Mouse (Mus musculus) hindbrain, embryonic 10.5 days (tissue): ENCODE data around the gene Klhl5. TPM values are rescaled to one million over a fixed set of nuclear protein-coding genes. Genes with fewer than 3 reads are reported as not detected.

ENCODE experiments used
- DNase-seq: peaks from one replicate; pipeline ENCODE4 v3.0.0-alpha.2; 2017; ENCODE audit warnings: low spot score
- H3K27ac ChIP-seq: fragments of 300-500 bp; sonication (generic); 2 replicates; pipeline ENCODE4 v1.5.1; 2016; ENCODE audit warnings: mild to moderate bottlenecking, moderate library complexity
- H3K27me3 ChIP-seq: fragments of 300-500 bp; sonication (generic); 2 replicates; pipeline ENCODE4 v1.6.1; 2016; ENCODE audit warnings: mild to moderate bottlenecking; ENCODE audit not compliant: poor library complexity, insufficient read depth, severe bottlenecking
- H3K36me3 ChIP-seq: fragments of 300-500 bp; sonication (generic); 2 replicates; pipeline ENCODE4 v1.6.1; 2016; ENCODE audit warnings: mild to moderate bottlenecking, moderate library complexity
- H3K4me1 ChIP-seq: fragments of 300-500 bp; sonication (generic); replicated peaks from 2 replicates; pipeline ENCODE4 v1.6.1; 2016; ENCODE audit warnings: mild to moderate bottlenecking
- H3K4me3 ChIP-seq: fragments of 300-500 bp; sonication (generic); 2 replicates; pipeline ENCODE4 v1.5.1; 2016; ENCODE audit warnings: mild to moderate bottlenecking, moderate library complexity
- H3K9me3 ChIP-seq: fragments of 300-500 bp; sonication (generic); 2 replicates; pipeline ENCODE4 v1.6.1; 2016; ENCODE audit warnings: mild to moderate bottlenecking, moderate library complexity
- WGBS: fragments of 180-500 bp; shearing (Covaris S2); methylation state at CpG from one replicate; pipeline ENCODE4 v1.1.7; 2016; 5-methylcytosine and 5-hydroxymethylcytosine counted together
- polyA plus RNA-seq: library from polyadenylated mRNA; unstranded; fragments of >200 nt; fragmentation: Nextera tagmentation; extraction: Ambion mirVana; gene quantifications from 2 replicates; pipeline ENCODE4 v1.2.1, GENCODE M21; 2016

The Klhl5 gene
- polyA plus RNA-seq, result 15.7 and 18.9 TPM in 2 replicates

DNA sequence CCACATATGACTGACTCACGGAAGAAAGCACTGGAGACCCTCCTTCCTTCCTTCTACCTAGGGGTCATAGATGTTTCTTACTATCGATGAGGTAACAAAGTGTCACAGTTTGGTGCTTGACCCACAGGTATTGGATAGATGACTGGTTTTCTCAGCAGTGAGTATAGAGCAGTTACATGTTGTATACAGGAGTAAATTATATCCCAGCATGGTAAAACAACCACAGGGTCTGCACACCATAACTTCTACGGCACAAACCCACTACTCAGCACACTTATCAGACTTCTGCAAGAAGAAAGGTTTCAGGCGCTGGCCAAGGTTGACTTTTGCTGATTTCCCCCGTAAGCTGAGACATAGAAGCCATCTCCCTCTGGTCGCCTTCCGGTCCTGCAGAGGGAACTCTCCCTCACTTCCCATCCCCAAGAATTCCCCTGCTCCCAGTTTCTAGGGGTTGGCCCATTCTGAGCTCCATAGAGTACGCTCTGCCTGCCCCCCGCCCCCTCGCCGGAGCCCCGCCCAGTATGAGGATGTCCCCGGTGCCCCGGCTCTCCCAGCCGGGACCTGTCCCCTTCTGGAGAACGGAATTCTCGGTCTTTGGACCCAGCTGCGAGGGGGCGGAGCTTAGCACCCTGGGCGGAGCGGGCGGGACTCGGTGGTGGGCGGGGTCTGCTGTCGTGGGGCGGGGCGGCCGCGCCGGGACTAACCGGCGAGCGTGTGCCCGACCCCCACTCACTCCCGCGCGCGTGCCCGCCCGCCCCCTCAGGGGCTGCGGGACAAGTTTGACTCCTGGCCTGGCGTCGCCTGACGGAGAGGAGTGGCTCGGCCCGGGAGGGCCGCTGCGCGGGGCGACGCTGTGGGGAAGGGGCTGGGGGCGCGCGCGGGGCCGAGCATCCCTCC, at the start of gene Klhl5:
Gene Klhl5, plus strand, starts transcription at position 664 of the 897 bp plus-strand sequence.
- H3K9me3 ChIP-seq, result no peaks in the 10 kb centered on the region
- no peaks in the 10 kb centered on the region for H3K36me3 ChIP-seq
- no peaks in the 10 kb centered on the region for H3K27me3 ChIP-seq
- H3K27ac ChIP-seq, result peak within 1 kb of the TSS; percentile 94
- WGBS, result 4% methylated on average over 55 of the region's 56 CpGs
- peak; percentile 94 for DNase-seq
- H3K4me1 ChIP-seq, result peaks cover 23% of the 10 kb centered on the region
- H3K4me3 ChIP-seq, result peak within 1 kb of the TSS; percentile 80

DNA sequence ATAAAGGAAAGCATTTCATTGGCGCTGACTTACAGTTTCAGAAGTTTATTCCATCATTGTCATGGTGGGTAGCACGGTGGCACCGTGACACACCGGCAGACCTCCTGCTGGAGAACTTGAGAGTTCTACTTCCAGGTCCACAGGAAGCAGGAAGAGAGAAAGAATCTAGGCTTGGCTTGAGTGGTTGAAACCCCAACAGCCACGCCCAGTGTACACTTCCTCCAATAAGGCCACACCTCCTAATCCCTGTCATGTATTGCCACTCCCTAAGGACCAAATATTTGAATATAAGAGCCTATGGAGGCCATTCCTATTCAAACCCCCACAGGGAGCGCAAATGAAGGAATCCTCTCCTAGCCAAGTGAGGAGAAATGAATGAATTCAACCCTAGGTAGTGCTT, 49.7 kb upstream of the Klhl5 start:
- H3K4me3 ChIP-seq, result no peak overlapping the region
- H3K27me3 ChIP-seq, result no peaks in the 10 kb centered on the region
- DNase-seq, result no peak
- 93% methylated on average over 6 of the region's 6 CpGs for WGBS
- no peaks in the 10 kb centered on the region for H3K9me3 ChIP-seq
- H3K4me1 ChIP-seq, result no peaks in the 10 kb centered on the region
- no peak overlapping the region for H3K27ac ChIP-seq
- H3K36me3 ChIP-seq, result no peaks in the 10 kb centered on the region

DNA sequence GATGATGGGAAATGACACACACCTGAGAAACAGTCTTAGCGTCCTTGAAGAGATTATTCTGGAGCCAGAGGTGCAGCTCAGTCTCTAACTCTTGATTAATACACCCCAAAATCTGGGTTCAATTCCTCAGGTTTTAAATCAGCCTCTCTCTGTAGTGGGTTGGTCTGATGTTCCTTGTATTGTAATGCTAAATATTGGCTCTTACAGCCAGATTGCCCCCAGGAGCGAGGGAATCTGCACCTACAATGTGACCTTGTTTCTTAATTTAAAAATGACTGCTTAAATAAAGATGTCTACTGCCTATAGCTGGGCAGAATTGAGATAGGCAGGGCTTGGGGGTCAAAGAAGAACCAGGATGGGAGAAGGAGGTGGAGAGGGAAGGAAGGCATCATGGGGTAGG, 47.5 kb upstream of the Klhl5 start:
- Histone ChIP-seq H3K27me3 (no peaks in the 10 kb centered on the region), H3K9me3 (no peaks in the 10 kb centered on the region), H3K36me3 (no peaks in the 10 kb centered on the region), H3K4me1 (no peaks in the 10 kb centered on the region), H3K4me3 (no peak overlapping the region), H3K27ac (no peak overlapping the region)
- 69% methylated on average over 2 of the region's 2 CpGs for WGBS
- no peak for DNase-seq

- H3K4me3 ChIP-seq, result no peak overlapping the region
- no peak overlapping the region for H3K27ac ChIP-seq
- H3K27me3 ChIP-seq, result no peaks in the 10 kb centered on the region
- WGBS, result 89% methylated on average over 4 of the region's 4 CpGs
- no peaks in the 10 kb centered on the region for H3K4me1 ChIP-seq
- H3K9me3 ChIP-seq, result no peaks in the 10 kb centered on the region
- no peaks in the 10 kb centered on the region for H3K36me3 ChIP-seq
- DNase-seq, result no peak
These were observed 45.1 kb upstream of the Klhl5 start for GRCm38 (mm10) chr5:65062236-65062635.

- WGBS, result 70% methylated on average over 2 of the region's 2 CpGs
These were observed 44.1 kb upstream of the Klhl5 start for GRCm38 (mm10) chr5:65063266-65063665.

DNA sequence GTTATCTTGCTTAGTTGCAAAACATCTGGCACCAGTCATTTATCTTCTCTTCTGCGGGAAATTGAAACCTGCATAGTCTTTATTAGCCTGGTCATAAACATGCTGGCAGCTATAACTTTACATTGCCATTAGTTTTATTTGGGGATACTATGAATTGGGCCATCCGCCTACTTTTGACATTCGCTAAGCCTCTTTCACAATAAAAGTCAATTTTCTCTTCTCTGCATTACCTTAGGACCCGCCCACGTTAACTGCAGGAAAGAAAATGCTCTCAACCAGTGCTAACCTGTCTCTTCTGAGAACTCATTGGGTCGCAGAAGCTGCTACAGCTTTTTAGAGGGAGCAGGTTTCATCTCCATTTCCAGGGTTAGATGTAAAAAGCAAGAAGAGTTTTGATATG, 39.2 kb upstream of the Klhl5 start:
- no peaks in the 10 kb centered on the region for H3K27me3 ChIP-seq
- H3K9me3 ChIP-seq, result no peaks in the 10 kb centered on the region
- WGBS, result 89% methylated on average over 6 of the region's 6 CpGs
- no peaks in the 10 kb centered on the region for H3K4me1 ChIP-seq
- H3K27ac ChIP-seq, result no peak overlapping the region
- no peak for DNase-seq
- H3K36me3 ChIP-seq, result no peaks in the 10 kb centered on the region
- H3K4me3 ChIP-seq, result no peak overlapping the region

More at GRCm38 (mm10) chr5:65063266-65063665, 44.1 kb upstream of the Klhl5 start:
- Histone ChIP-seq H3K27me3 (no peaks in the 10 kb centered on the region), H3K27ac (no peak overlapping the region), H3K9me3 (no peaks in the 10 kb centered on the region), H3K36me3 (no peaks in the 10 kb centered on the region), H3K4me3 (no peak overlapping the region), H3K4me1 (no peaks in the 10 kb centered on the region)
- no peak for DNase-seq

DNA sequence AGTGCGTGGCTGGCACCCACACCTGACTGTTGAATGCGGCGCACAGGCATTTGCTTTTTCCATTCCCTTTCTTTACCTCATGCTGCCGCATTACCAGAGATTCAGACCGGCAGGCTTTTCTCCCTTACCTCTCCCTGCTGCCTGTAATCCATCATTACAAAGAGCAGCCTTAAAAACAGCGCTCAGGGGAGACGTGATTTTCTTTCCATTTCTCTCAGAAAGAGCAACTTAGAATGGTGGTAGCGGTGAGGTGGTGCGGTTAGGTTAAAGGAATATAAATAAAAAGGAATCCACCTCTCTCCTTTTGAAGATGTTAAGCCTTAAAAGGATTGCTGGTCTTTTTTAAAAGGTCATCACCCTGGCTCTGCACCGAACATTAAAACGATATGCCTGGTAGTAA, 37.5 kb upstream of the Klhl5 start:
- 79% methylated on average over 11 of the region's 11 CpGs for WGBS
- no peak for DNase-seq
- no peaks in the 10 kb centered on the region for H3K4me1 ChIP-seq
- H3K9me3 ChIP-seq, result no peaks in the 10 kb centered on the region
- H3K4me3 ChIP-seq, result no peak overlapping the region
- H3K36me3 ChIP-seq, result no peaks in the 10 kb centered on the region
- H3K27ac ChIP-seq, result no peak overlapping the region
- no peaks in the 10 kb centered on the region for H3K27me3 ChIP-seq

DNA sequence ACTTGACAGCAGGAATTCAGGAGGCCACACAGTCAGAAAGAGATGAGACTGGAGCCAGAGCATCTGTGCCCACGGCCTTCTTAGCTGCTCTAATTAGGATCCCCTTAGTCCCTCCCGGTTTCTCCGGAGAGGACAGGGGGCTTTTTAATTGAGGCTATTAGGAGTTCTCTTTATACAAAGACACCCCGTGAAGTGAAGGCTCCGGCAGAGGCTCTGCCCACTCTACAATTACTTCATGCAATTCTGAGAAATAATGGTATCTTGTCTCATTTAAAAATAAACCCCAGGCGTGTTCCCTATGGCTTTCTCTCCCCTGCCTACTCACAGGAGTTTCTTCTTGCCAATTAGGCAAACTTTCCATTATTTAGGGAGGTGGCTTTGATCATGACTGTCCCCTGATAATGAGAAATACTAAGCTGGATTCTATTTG, 35.6 kb upstream of the Klhl5 start:
- H3K36me3 ChIP-seq, result no peaks in the 10 kb centered on the region
- H3K4me1 ChIP-seq, result no peaks in the 10 kb centered on the region
- H3K9me3 ChIP-seq, result no peaks in the 10 kb centered on the region
- no peak for DNase-seq
- no peaks in the 10 kb centered on the region for H3K27me3 ChIP-seq
- no peak overlapping the region for H3K4me3 ChIP-seq
- H3K27ac ChIP-seq, result no peak overlapping the region
- 35% methylated on average over 6 of the region's 6 CpGs for WGBS

GRCm38 (mm10) chr5:65073247-65073646, 34.1 kb upstream of the Klhl5 start:
- H3K27ac ChIP-seq, result no peak overlapping the region
- 73% methylated on average over 4 of the region's 4 CpGs for WGBS
- H3K27me3 ChIP-seq, result no peaks in the 10 kb centered on the region
- H3K4me3 ChIP-seq, result no peak overlapping the region
- DNase-seq, result no peak
- H3K36me3 ChIP-seq, result no peaks in the 10 kb centered on the region
- no peaks in the 10 kb centered on the region for H3K9me3 ChIP-seq
- H3K4me1 ChIP-seq, result no peaks in the 10 kb centered on the region

DNA sequence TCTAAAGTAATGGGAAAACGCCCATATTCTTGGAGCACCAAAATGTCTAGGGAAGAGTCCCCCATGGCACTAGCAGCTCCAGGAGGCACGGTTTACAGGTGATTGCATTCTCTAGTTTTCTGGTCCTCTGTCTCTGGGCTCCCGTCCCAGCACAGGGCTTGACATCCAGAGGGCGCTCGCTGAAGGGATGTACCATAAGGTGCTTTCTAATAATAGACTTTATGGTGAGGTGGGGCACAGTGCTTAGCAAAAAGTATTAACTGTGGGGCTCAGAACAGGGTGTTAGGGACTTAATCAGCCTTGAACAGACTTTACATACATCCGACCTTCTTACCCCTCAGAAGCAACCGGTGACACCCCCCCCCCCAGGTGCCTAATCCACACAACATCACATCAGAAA, 32.6 kb upstream of the Klhl5 start:
- no peaks in the 10 kb centered on the region for H3K4me1 ChIP-seq
- WGBS, result 69% methylated on average over 7 of the region's 7 CpGs
- no peak overlapping the region for H3K4me3 ChIP-seq
- no peak overlapping the region for H3K27ac ChIP-seq
- no peaks in the 10 kb centered on the region for H3K36me3 ChIP-seq
- H3K27me3 ChIP-seq, result no peaks in the 10 kb centered on the region
- no peak for DNase-seq
- H3K9me3 ChIP-seq, result no peaks in the 10 kb centered on the region

GRCm38 (mm10) chr5:65076087-65076486, 31.3 kb upstream of the Klhl5 start:
- Histone ChIP-seq H3K4me3 (no peak overlapping the region), H3K27me3 (no peaks in the 10 kb centered on the region), H3K9me3 (no peaks in the 10 kb centered on the region), H3K36me3 (no peaks in the 10 kb centered on the region), H3K4me1 (no peaks in the 10 kb centered on the region), H3K27ac (no peak overlapping the region)
- WGBS, result 81% methylated on average over 2 of the region's 2 CpGs
- DNase-seq, result no peak

GRCm38 (mm10) chr5:65076748-65077147, 30.6 kb upstream of the Klhl5 start:
- no peaks in the 10 kb centered on the region for H3K4me1 ChIP-seq
- WGBS, result 56% methylated on average over 3 of the region's 3 CpGs
- no peaks in the 10 kb centered on the region for H3K9me3 ChIP-seq
- H3K27me3 ChIP-seq, result no peaks in the 10 kb centered on the region
- H3K36me3 ChIP-seq, result no peaks in the 10 kb centered on the region
- DNase-seq, result no peak
- no peak overlapping the region for H3K27ac ChIP-seq
- no peak overlapping the region for H3K4me3 ChIP-seq

- WGBS, result 96% methylated on average over 4 of the region's 4 CpGs
- Histone ChIP-seq H3K4me1 (no peaks in the 10 kb centered on the region), H3K36me3 (no peaks in the 10 kb centered on the region), H3K4me3 (no peak overlapping the region), H3K9me3 (no peaks in the 10 kb centered on the region), H3K27ac (no peak overlapping the region), H3K27me3 (no peaks in the 10 kb centered on the region)
- no peak for DNase-seq
These were observed 29.3 kb upstream of the Klhl5 start for GRCm38 (mm10) chr5:65078081-65078480.
